Mouse (Mus musculus) spleen, adult 2 months (tissue): ENCODE results near the gene Erap1. TPM values are rescaled to one million over a fixed set of nuclear protein-coding genes. Genes with fewer than 3 reads are reported as not detected.
A peak's percentile ranks its signal among the peaks of the same experiment; 100 is the strongest.
"Not testable (repeated sequence)": the region's sequence is repeated elsewhere in the genome, so short reads cannot be mapped to it uniquely, and the experiment has no call there.

ENCODE experiments used
- DNase-seq, 2 experiments: peaks; one replicate each; pipeline versions ENCODE4 v3.0.0 to v3.0.0-alpha.2; 2012 to 2021; ENCODE audit warnings: low spot score in 2 of 2, low read depth in 1 of 2
- H3K27ac ChIP-seq: fragments of 200-500 bp; 2 replicates; pipeline ENCODE4 v1.5.1; 2012; ENCODE audit warnings: low read length, inconsistent platforms; ENCODE audit not compliant: insufficient read depth
- H3K27me3 ChIP-seq: fragments of 200-500 bp; 2 replicates; pipeline ENCODE4 v1.6.1; 2012; ENCODE audit warnings: mild to moderate bottlenecking, moderate library complexity, low read length, inconsistent platforms; ENCODE audit not compliant: control insufficient read depth, insufficient read depth
- H3K36me3 ChIP-seq: fragments of 200-500 bp; 2 replicates; pipeline ENCODE4 v1.6.1; 2012; ENCODE audit warnings: mild to moderate bottlenecking, low read length, inconsistent platforms; ENCODE audit not compliant: control insufficient read depth, insufficient read depth
- H3K4me1 ChIP-seq: fragments of 200-500 bp; 2 replicates; pipeline ENCODE4 v1.6.1; 2011; ENCODE audit warnings: inconsistent platforms; ENCODE audit not compliant: control insufficient read depth, insufficient read depth, insufficient read length
- H3K4me3 ChIP-seq: fragments of 200-500 bp; 2 replicates; pipeline ENCODE4 v1.5.1; 2011; ENCODE audit warnings: mild to moderate bottlenecking, inconsistent platforms; ENCODE audit not compliant: insufficient read depth, insufficient read length; ENCODE audit errors: extremely low read depth
- CTCF ChIP-seq: fragments of 200-500 bp; IDR thresholded peaks from 2 replicates; pipeline ENCODE4 v1.5.1; 2011; ENCODE audit warnings: mild to moderate bottlenecking, inconsistent platforms; ENCODE audit not compliant: insufficient read depth, insufficient read length, insufficient replicate concordance; ENCODE audit errors: extremely low read depth
- POLR2A ChIP-seq: fragments of 200-500 bp; IDR thresholded peaks from 2 replicates; pipeline ENCODE4 v1.6.1; 2011; ENCODE audit warnings: low read depth, low read length, inconsistent platforms
- WGBS: fragments of 180-500 bp; shearing (Covaris S2); methylation state at CpG from one replicate; pipeline ENCODE4 v1.1.7; 2018; 5-methylcytosine and 5-hydroxymethylcytosine counted together
- polyA plus RNA-seq: library from polyadenylated mRNA; depleted of rRNA; stranded (reverse); fragments of >200 nt; gene quantifications from 2 replicates; pipeline ENCODE4 v1.2.3, GENCODE M21; 2012

The Erap1 gene
- polyA plus RNA-seq, 1 experiment, result 8.5 TPM

- no peak overlapping the region for H3K4me3 ChIP-seq
- H3K27ac ChIP-seq, result no peak overlapping the region
- WGBS, result 86% methylated on average over 3 of the region's 3 CpGs
- no peak for TF ChIP-seq POLR2A
- TF ChIP-seq CTCF, result no peak
- DNase-seq, result no peak
- H3K4me1 ChIP-seq, result no peaks in the 10 kb centered on the region
- H3K27me3 ChIP-seq, result no peaks in the 10 kb centered on the region
- no peaks in the 10 kb centered on the region for H3K36me3 ChIP-seq
Observed at GRCm38 (mm10) chr13:74632857-74633256, 6.5 kb upstream of the Erap1 start.

GRCm38 (mm10) chr13:74639712-74640522, 549 bp downstream of the Erap1 start:
- TF ChIP-seq POLR2A (no peak; the same call in 1 of the 2 replicates), CTCF (no peak)
- peak overlapping the region; percentile 99 for H3K4me3 ChIP-seq
- peak overlapping the region; percentile 93 for H3K27ac ChIP-seq
- no peaks in the 10 kb centered on the region for H3K36me3 ChIP-seq
- under 1% methylated on average over 46 of the region's 49 CpGs for WGBS
- no peaks in the 10 kb centered on the region for H3K4me1 ChIP-seq
- no peaks in the 10 kb centered on the region for H3K27me3 ChIP-seq
- peak; percentile 55 to 81 for DNase-seq

GRCm38 (mm10) chr13:74640523-74640920, 1.2 kb downstream of the Erap1 start:
- peak overlapping the region; percentile 99 for H3K4me3 ChIP-seq
- not testable (repeated sequence) for H3K27ac ChIP-seq, DNase-seq, H3K4me1 ChIP-seq, H3K27me3 ChIP-seq, H3K36me3 ChIP-seq
- WGBS, result 45% methylated on average over 3 of the region's 3 CpGs

GRCm38 (mm10) chr13:74695497-74696193, 56.3 kb downstream of the Erap1 start:
- Histone ChIP-seq H3K27me3 (no peaks in the 10 kb centered on the region), H3K4me1 (no peaks in the 10 kb centered on the region), H3K36me3 (peaks cover 16% of the 10 kb centered on the region), H3K27ac (no peak overlapping the region), H3K4me3 (no peak overlapping the region)
- no peak for TF ChIP-seq CTCF
- no peak for TF ChIP-seq POLR2A
- WGBS, result 95% methylated on average over 5 of the region's 5 CpGs
- no peak for DNase-seq

GRCm38 (mm10) chr13:74696225-74696624, 56.9 kb downstream of the Erap1 start:
- TF ChIP-seq POLR2A, result no peak
- no peak for TF ChIP-seq CTCF
- Histone ChIP-seq H3K4me3 (no peak overlapping the region), H3K27ac (no peak overlapping the region), H3K27me3 (no peaks in the 10 kb centered on the region), H3K36me3 (peaks cover 12% of the 10 kb centered on the region), H3K4me1 (no peaks in the 10 kb centered on the region)
- 73% methylated on average over 3 of the region's 3 CpGs for WGBS
- DNase-seq, result no peak

GRCm38 (mm10) chr13:74719002-74719401, 79.6 kb downstream of the Erap1 start:
- no peak for DNase-seq
- Histone ChIP-seq H3K4me3 (no peak overlapping the region), H3K27ac (no peak overlapping the region), H3K4me1 (no peaks in the 10 kb centered on the region), H3K36me3 (peaks cover 16% of the 10 kb centered on the region), H3K27me3 (no peaks in the 10 kb centered on the region)
- TF ChIP-seq CTCF (no peak), POLR2A (no peak)
- 85% methylated on average over 2 of the region's 2 CpGs for whole genome bisulfite sequencing

- H3K27ac ChIP-seq, result no peak overlapping the region
- H3K36me3 ChIP-seq, result peaks cover 30% of the 10 kb centered on the region
- WGBS, result 89% methylated on average over 4 of the region's 4 CpGs
- no peaks in the 10 kb centered on the region for H3K27me3 ChIP-seq
- TF ChIP-seq CTCF, result no peak
- no peak for TF ChIP-seq POLR2A
- no peaks in the 10 kb centered on the region for H3K4me1 ChIP-seq
- DNase-seq, result no peak
- no peak overlapping the region for H3K4me3 ChIP-seq
Observed at GRCm38 (mm10) chr13:74733726-74734125, 94.4 kb downstream of the Erap1 start.
